Mouse (Mus musculus) MEL-GATA-1-ER (cell line): ENCODE results near the gene Samd4b.
"Not testable (repeated sequence)": the region's sequence is repeated elsewhere in the genome, so short reads cannot be mapped to it uniquely, and the experiment has no call there.

ENCODE experiments used
- DNase-seq: peaks from one replicate; pipeline ENCODE4 v3.0.0-alpha.2; 2012; ENCODE audit warnings: low read depth; ENCODE audit errors: extremely low read depth

Gene Samd4b

DNA sequence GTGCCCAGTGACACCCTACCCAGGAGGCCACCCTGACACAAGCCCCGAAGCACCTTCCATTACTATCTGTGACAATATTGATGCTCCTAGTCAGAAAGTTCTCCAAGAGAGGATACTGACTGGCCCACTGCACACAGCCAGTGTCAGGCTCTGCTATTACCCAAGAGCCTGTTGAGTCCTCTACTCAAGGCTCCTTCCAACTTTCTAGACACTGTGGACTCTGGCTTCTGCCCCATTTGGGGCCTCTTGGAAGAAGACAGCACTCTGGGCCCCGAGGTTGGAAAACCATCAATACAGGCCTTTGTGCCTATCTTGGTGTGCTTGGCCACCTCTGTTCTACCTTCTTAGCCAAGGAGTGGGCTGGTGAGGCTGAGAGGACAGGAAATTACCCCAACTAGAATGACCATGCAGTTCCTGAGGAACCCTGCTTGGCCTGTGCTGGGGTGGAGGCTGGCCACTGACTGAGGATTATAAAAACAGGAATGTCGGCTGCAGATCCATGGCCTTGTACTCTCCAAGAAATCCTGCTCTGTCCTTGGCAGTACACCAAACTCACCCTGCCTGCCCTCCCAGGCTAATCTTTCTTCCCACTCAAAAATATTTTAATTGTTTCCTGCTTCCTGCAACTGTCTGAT lies 187.0 kb downstream of the Samd4b start:
- DNase-seq: no peak

DNA sequence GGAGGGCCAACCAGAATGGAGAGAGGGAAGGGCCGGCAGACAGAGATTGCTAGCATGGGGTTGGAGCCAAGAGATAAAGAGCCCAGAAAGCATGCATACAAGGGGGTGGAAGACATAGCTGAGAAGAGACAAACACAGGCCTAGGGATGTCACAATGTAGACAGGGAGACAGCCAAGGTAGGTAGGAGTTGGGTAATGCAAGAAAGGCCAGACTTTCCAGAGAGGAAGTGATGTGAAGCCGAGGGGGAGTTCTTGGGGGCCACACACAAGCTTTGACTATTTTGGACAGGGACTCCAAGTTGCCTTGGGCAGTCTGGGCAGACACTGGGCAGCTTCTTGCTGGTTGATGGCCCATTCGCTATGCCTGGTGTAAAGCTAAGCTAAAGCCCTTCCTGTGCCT lies 196.0 kb downstream of the Samd4b start:
- no peak for DNase-seq

DNA sequence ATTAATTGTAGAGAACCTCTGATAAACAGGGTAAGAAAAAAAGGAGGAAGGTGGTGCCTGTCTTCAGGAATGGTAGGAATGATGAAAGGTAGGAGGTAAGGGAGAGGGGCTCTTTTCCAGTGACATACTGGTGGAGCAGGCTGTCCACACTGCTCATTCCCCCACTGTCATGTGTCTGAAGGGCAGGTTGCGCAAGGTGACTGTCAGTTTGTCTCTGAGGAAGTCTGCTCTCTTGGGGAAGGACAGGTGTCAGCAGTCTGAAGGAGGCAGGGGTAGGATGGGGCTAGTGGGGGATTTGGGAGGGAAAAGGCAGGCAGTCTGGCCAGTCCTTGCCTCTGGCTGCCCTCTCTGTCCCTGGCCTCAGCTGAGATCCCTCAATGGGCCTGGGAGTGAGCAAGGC lies 196.9 kb downstream of the Samd4b start:
- DNase-seq: no peak

DNA sequence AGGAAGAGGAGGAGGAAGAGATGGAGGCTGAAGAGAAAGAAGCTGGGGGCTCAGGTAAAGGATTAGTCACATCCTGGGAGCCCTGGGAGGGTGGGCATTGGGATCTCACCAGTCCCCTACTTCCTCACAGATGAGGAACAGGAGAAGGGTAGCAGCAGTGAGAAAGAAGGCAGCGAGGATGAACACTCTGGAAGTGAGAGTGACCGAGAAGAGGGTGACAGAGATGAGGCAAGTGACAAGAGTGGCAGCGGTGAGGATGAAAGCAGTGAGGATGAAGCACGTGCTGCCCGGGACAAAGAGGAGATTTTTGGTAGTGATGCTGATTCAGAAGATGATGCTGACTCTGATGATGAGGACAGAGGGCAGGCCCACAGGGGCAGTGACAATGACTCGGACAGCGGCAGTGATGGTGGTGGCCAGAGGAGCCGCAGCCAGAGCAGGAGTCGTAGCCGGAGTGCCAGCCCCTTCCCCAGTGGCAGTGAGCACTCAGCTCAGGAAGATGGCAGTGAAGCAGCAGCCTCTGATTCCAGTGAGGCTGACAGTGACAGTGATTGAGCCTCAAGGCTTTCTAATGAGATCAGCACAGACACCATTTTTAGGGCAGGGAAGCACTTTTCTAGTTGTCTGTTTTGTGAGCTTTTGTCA lies 199.1 kb downstream of the Samd4b start:
- no peak for DNase-seq

DNA sequence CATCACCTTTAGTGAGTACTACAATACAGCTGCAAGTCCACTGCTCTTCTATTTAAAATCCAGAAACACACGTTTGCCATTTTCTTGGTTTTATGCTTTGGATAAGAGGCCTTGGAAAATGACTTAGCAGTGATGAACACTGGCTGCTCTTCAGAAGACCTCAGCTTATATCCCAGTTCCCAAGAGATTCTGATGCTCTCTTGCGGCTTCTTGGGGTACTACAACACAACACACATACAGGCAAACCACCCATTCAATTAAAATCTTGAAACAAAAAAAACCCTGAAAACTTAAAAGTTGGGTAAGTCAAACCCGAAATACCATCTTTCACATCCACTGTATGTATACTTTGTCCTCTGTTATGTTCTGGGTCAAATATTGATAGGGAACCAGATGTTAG lies 199.9 kb downstream of the Samd4b start:
- DNase-seq: no peak

DNA sequence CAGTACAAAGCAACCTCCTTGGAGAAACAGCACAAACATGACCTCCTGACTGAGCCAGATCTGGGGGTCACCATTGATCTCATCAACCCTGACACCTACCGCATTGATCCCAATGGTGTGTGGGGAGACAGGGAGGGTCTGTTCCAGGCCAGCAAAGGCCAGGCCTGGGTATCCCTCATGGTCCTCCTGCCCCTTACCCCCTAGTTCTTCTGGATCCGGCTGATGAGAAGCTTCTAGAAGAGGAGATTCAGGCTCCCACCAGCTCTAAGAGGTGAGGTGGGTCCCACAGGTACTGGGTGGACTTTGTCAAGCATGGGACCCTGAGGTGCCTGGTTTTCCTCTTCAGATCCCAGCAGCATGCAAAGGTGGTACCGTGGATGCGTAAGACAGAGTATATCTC lies 202.5 kb downstream of the Samd4b start:
- DNase-seq: no peak

DNA sequence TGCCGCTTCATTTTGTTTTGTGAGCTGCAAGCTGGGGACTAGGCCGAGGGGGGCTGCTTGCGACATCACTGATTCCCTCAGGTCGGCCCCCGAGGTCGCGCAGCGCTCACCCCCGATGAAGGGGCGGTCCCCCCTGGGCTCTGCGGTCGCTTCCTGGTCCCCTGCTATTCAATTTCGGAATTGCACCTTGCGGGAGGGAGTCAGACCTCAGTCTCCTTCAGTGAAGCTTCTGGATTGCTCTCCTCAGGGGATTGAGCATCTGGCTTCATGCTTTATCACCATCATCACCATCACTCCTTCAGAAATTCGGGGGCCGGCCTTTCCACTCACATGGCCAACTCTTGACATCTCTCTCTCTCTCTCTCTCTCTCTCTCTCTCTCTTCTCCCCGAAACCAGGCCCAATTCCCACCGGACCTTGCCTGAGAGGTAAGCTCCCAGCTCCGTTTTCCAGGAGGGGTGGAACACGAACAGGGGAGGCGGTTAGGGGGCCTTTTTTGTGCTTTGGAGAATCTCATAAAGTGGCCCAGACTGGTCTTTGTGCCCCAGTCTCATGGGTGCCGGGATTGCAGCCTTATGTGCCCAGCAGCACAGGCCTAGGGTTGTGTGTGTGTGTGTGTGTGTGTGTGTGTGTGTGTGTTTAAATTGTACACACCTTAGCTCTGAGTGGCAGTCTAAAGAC lies 204.5 kb downstream of the Samd4b start:
- DNase-seq: no peak

DNA sequence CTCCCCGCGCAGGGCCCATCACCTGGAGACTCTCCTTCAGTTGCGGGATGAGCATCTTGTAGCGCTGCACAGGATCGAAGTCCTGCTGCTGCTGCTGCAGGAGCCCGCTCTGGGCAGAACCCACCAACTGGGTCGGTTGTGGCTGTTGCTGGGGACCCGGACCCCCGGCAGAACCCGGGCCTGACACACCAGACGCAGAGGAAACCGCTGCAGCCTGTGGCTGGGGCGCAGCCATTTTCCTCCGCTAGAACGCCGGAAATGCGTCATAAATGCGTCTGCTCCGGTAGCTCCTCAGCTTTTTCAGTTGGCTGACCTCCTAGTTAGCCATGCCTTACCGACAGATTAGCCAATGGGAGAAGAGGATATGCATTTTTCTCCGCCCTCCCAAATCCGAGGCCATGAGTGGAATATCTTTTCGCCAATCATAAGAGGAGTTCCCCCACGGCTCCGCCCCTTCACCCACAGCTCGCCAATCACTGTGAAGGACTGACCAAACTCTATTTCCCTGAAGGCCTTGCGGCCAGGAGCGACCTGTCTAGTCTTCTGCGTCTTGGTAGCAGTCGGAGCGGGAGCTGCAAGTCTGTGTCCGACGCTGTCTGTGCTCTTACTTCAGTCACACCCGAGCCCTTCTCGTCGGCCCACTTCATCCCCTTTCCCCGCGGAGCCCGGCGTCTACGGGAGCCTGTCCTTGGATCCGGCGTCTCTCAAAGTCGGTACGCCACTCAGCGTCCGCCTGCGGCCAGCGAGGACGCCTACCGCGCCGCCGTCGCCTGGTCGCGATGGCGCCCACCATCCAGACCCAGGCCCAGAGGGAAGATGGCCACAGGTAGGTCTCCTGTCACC lies 205.3 kb downstream of the Samd4b start, which contains the start of the genes Med29 and Paf1:
Gene Med29 (minus strand): TSS at position 280 of the 843 bp plus-strand sequence.
Gene Paf1 (plus strand): TSS at position 523 of the 843 bp plus-strand sequence.
- peak; percentile 99 for DNase-seq

DNA sequence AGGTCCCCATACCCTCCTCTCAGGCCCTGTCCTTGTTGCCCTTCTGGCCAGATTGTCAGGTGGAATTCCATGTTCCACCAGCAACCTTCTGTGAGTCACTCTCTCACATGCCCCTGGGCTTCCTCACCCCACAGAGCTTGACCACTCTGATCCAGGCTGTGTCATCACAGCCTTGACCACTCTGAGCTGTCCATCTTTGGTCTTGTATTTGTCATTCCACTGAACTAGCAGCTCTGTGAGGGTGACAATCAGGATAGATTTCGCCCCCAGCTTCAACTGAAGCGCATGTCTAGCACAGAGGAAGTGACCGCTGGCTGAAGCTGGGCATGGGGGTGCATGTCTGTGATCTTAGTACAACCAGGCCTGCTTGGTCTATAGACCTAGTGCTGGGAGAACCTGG lies 207.6 kb downstream of the Samd4b start:
- DNase-seq: no peak

DNA sequence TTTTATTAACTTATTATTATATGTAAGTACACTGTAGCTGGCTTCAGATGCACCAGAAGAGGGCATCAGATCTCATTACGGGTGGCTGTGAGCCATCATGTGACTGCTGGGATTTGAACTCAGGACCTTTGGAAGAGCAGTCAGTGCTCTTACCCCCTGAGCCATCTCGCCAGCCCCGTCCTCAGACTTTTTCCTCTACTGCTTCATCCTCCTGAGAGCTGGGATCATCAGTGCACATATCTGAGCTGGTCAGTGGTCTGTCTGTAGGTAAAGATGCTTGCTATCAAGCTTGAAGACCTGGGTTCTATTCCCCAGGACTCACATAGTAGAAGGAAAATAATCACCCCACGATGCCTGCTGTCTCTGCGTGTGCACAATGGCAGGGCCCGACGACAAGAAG lies 210.6 kb downstream of the Samd4b start:
- DNase-seq: not testable (repeated sequence)

DNA sequence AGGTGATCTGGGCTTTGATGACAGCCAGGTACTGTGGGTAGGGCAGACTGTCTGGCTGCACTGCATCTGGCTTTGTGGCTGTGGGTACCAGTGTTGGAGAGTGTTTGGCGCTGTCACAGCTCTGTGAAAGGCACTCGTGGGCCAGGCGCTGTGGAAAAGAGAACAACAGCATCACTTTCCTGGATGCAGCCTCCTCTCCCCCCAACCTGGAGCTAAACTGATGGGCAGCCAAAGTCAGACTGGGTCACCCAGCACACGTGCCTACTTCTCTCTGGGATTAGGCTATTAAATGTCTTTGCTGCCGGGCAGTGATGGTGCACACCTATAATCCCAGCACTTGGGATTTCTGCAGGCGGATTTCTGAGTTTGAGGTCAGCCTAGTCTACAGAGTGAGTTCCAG lies 211.1 kb downstream of the Samd4b start:
- not testable (repeated sequence) for DNase-seq

DNA sequence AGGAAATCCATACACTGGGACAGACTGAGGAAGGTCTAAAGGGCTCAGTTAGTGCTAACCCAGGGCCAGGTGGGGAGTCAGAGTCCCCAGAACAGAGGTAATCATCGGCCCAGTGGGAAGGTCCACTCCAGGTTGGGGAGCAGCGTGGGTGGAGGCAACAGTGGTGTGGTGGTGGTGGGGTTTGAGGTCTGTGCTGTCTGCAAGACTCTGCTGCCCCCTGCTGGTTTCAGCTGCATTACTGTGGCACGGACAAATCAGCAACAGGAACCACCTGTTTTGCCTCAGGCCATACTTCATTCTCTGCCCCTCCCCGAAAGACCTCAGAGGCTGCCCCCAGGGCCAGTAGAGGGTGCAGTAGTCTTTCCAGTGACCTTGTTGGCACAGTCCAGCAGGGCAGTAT lies 211.5 kb downstream of the Samd4b start:
- DNase-seq: no peak

DNA sequence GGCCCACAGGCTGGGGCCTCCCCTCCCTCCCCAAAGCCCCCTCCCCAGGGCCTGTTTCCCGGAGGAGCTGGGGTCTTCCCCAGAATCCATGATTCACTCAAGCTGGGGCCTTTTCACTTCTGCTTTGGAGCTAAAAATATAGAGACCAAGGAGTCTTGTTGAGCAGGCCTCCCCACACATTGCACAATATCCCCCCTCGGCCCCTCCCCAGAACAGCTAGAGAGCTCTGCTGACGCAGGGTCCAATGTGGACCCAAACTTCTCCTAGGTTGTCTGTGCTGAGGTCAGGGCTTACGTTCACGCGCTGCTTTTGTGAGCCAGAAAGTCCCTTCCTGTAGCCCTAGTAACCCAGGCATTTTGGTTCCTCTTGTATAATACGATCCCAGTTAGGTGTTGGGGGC lies 211.9 kb downstream of the Samd4b start:
- DNase-seq: no peak

DNA sequence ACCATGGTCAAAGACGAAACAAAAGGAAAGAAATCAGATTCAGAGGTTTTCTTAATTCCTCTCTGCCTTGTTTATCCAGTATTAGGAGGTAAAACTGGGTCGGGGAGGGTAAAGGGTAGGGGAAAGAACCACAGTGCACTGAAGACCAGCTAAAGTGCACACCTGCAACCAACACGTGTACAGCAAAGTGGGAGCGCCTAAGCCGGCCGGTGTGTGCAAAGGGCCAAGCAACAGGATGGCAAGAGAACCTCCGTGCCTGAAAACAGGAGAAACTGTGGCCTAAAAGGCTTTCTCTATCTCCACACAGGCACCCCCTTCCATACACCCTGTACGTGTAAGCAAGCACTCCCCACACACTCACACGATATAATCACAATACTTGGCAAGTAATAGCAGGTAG lies 212.7 kb downstream of the Samd4b start:
- DNase-seq: no peak

DNA sequence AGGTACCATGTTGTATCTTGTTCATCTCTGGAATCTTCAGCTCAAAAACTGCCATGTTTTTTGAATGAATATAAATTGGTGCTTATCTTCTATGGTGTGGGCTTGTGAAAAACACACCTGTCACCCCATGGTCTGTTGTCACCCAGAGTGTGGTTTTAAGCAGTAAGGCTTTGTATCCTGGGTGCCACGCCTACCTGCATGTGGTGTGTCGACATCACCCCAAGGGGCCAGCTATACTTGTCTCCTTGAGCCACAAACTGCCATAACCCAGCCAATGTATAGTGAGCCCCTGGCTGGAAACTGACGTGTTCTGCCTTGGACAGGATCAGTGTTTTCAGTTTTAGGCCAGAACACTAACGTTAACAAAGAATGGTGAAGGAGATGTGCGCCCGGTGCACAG lies 213.8 kb downstream of the Samd4b start:
- DNase-seq: no peak

DNA sequence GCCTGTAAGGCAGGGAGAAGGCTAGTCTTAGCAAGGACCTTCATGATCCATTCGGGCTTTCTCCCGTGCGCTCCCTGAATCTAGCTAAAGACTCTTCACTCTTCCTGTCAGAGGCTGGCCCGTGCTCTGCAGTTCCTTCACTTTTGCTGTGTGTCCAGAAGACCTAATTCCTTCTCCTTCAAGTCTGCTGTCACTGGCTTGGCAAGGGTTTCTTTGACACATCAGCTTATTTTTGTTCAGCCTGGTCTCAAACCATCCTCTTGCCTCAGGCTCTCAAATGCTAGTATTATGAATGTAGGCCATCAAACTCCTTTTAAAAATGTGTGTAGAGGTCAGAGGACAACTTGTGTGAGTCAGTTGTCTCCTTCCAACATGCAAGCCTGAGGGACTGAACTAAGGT lies 214.3 kb downstream of the Samd4b start:
- DNase-seq: no peak

DNA sequence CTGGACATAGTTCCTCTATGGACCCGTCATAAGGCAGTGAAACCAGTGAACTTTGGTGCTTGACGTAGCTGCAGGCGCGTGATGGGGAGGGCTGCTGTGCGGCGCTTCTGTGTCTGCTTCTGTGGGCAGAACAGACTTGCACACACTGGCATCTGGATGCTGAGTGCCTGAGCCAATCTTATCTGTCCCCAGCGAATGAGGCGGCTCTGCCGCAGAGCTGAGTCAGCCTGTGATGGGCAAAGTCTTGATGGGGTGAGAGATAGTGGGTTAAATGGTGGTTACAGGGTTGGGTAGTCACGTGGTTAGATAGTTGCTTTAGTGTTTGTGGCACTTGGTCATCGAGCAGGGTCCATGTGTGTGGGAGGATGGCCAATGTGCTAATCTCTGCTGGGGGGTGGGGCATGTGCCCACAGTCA lies 215.0 kb downstream of the Samd4b start:
- no peak for DNase-seq

DNA sequence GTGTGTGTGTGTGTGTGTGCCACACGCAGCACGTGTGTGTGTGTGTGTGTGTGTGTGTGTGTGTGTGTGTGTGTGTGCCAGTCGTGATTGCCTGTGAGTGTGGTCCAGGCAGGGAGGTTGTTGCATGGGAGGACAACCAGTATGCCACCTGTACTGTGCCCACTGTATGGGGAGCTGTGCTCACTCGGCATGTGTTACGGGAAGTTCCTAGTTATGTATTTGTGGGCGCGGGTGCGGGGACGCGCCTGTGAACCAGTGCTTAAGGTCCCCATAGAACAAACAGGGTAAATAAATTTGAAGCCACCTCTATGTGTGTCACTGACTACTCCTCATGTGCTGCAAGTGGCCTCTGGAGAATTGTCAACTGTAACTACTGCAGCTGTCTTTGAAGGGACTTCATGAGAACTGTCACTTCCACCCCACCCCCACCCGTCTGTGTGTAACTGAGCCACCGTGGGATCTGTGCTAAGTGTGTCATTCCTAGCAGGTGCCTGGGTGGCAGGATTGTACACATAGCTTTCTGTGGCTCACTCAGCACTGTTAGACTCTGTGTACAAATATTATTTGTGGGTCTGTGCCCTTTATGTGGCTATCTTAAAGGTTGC lies 215.5 kb downstream of the Samd4b start:
- DNase-seq: no peak

DNA sequence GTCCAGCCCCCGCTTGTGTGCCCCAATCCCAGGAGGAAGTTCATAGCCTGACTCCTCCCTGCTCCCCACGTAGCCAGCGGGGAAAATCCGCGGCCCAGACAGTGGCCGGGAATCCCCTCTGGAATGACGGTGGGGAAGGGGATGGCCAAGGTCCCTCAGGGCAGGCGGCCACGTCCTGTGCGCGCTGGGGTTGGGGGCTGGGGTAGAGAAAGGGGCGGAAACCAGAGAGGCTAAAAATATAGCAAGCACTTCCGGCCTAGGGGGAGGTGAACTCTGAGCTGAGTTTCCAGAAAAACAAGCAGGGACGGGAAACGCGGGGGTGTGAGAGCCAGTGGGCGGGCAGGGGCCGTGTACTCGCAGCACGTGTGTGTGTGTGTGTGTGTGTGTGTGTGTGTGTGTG lies 216.0 kb downstream of the Samd4b start:
- DNase-seq: no peak

DNA sequence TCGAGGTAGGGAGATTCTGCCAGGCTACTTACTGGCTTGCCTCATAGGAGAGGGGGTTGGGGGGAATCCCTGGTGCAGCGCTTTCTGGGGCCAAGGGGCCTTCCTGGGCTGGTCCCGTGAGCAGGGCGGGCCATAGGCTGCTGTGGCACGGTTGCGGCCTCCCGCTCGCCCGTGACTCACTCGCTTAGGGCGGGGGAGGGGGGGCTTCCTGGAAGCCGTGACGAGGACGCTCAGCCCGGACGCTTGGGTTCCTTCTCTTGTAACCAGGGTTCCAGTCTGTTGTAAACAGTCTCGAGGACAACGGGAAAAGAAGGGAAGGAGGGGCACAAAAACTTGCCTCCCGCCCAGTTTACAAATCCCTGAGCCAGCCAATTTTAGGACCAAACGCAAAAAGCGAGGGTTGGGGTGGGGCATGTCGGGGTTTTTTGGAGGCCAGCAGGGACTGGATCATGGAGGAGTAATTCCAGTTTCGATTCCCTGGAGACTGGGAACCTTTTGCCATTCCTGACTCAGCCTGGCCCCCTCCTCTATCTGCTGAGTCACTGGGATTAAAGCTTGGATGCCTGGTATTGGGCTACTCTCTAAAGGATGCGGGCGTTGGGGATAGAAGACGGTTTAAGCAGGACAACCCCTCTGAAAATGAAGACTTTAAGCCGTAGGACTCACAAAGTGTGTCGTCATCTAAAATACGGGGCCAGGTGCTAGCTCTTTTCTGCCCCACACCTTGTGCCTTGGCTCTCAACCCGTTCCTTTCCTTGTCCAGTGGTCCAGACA lies 216.7 kb downstream of the Samd4b start:
- no peak for DNase-seq
